10 mouse cellular contexts compared by ENCODE assay signal in the genomic region with DNA sequence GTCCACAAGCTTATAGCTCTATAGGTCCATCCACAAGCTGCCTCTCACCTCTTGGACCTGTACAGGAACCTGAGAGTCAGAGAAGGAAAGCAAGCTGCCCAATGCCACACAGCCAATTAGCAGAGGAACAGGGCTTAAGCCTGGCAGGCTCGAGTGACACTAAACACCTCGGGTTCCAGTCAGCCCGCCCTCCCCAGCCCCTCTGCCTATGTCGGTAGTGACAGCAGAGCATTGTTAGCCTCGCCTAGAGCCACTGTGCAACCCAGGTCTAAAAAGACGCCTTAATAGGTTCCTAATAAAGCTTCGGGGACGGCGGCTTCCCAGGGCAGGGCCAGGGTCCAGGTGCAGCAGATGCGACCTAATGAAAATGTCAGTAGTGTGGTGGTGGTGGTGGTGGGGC.
DNase-seq lines count a peak whose midpoint lies in the region; ATAC-seq and TF ChIP-seq lines count a peak whose summit lies in the region.
"Had no signal": no experiment of that assay in that cellular context is flagged by ENCODE, and none has a peak within 500 bp of the region (broad histone marks: within the 10 kb centered on the region; RNA-seq: fewer than 3 reads in every experiment).

No protein-coding gene starts in this region.

- no peak overlapping the region for H3K4me2 ChIP-seq in intestine, embryonic 14.5 days (ENCODE audit: low read length)
- no peak overlapping the region for H3K4me2 ChIP-seq in intestine, postnatal 0 days (replicated peaks; ENCODE audit: low read depth)
- no peak overlapping the region for H3K4me2 ChIP-seq in forebrain, embryonic 11.5 days (ENCODE audit: low read depth, low read length, severe bottlenecking)
- H3K4me2 ChIP-seq in hindbrain, postnatal 0 days (ENCODE audit: low read depth, low read length): no peak overlapping the region
- no peak overlapping the region for H3K4me2 ChIP-seq in midbrain, embryonic 16.5 days (ENCODE audit: low read length)

- H3K4me3 ChIP-seq in intestine, embryonic 14.5 days (ENCODE audit: low read depth, low read length): no peak overlapping the region
- H3K4me3 ChIP-seq in intestine, postnatal 0 days (ENCODE audit: low read depth, low read length): no peak overlapping the region
- H3K4me3 ChIP-seq in forebrain, embryonic 11.5 days (ENCODE audit: low read depth, low read length): no peak overlapping the region
- no peak overlapping the region for H3K4me3 ChIP-seq in hindbrain, postnatal 0 days (ENCODE audit: low read length)
- no peak overlapping the region for H3K4me3 ChIP-seq in midbrain, embryonic 16.5 days (ENCODE audit: low read depth, low read length)

- no peak for TF ChIP-seq CTCF in intestine, postnatal 0 days (IDR thresholded peaks at IDR 0.05; ENCODE audit: low read depth)
- no peak for TF ChIP-seq CTCF in hindbrain, postnatal 0 days (IDR thresholded peaks at IDR 0.05; ENCODE audit: low read depth)

- H3K4me1 ChIP-seq in intestine, embryonic 14.5 days (replicated peaks; ENCODE audit: control insufficient read depth, insufficient read depth, low read length): peaks cover 50% of the 10 kb centered on the region
- peaks cover 6% of the 10 kb centered on the region; the same call in 1 of the 2 replicates for H3K4me1 ChIP-seq in intestine, postnatal 0 days (replicated peaks; ENCODE audit: control insufficient read depth, insufficient read depth, low read length)
- H3K4me1 ChIP-seq in forebrain, embryonic 11.5 days (replicated peaks; ENCODE audit: control insufficient read depth, insufficient read depth, low read length): peaks cover 48% of the 10 kb centered on the region
- peaks cover 40% of the 10 kb centered on the region for H3K4me1 ChIP-seq in hindbrain, postnatal 0 days (ENCODE audit: insufficient read depth, low read length)
- H3K4me1 ChIP-seq in midbrain, embryonic 16.5 days (ENCODE audit: control insufficient read depth, insufficient read depth, low read length): peaks cover 51% of the 10 kb centered on the region

- H3K36me3 ChIP-seq in intestine, embryonic 14.5 days (ENCODE audit: control insufficient read depth, insufficient read depth, low read length): no peaks in the 10 kb centered on the region
- H3K36me3 ChIP-seq in intestine, postnatal 0 days (ENCODE audit: control insufficient read depth, insufficient read depth): no peaks in the 10 kb centered on the region
- H3K36me3 ChIP-seq in forebrain, embryonic 11.5 days (ENCODE audit: control insufficient read depth, insufficient read depth, low read length): no peaks in the 10 kb centered on the region
- no peaks in the 10 kb centered on the region for H3K36me3 ChIP-seq in hindbrain, postnatal 0 days (ENCODE audit: insufficient read depth, low read length)
- no peaks in the 10 kb centered on the region for H3K36me3 ChIP-seq in midbrain, embryonic 16.5 days (ENCODE audit: control insufficient read depth, insufficient read depth, low read length)

- WGBS in intestine, embryonic 14.5 days: 60% methylated on average over 10 of the region's 10 CpGs
- WGBS in intestine, postnatal 0 days: 66% methylated on average over 10 of the region's 10 CpGs
- 28% methylated on average over 10 of the region's 10 CpGs for WGBS in forebrain, embryonic 11.5 days
- 31% methylated on average over 10 of the region's 10 CpGs for WGBS in hindbrain, postnatal 0 days
- WGBS in midbrain, embryonic 16.5 days: 31% methylated on average over 10 of the region's 10 CpGs

- H3K9me3 ChIP-seq in intestine, embryonic 14.5 days (ENCODE audit: control insufficient read depth, low read length): no peaks in the 10 kb centered on the region
- H3K9me3 ChIP-seq in intestine, postnatal 0 days (ENCODE audit: control insufficient read depth): no peaks in the 10 kb centered on the region
- no peaks in the 10 kb centered on the region for H3K9me3 ChIP-seq in forebrain, embryonic 11.5 days (ENCODE audit: control insufficient read depth, low read length)
- no peaks in the 10 kb centered on the region for H3K9me3 ChIP-seq in hindbrain, postnatal 0 days (ENCODE audit: low read length)
- no peaks in the 10 kb centered on the region for H3K9me3 ChIP-seq in midbrain, embryonic 16.5 days (replicated peaks; ENCODE audit: control insufficient read depth, low read length, poor library complexity, severe bottlenecking)

- H3K9ac ChIP-seq in intestine, embryonic 14.5 days (ENCODE audit: low read length): no peak overlapping the region
- H3K9ac ChIP-seq in intestine, postnatal 0 days (ENCODE audit: low read depth, low read length): no peak overlapping the region
- H3K9ac ChIP-seq in forebrain, embryonic 11.5 days (ENCODE audit: low read length): peak overlapping the region; percentile 44
- H3K9ac ChIP-seq in hindbrain, postnatal 0 days (replicated peaks; ENCODE audit: low read length): no peak overlapping the region
- H3K9ac ChIP-seq in midbrain, embryonic 16.5 days (ENCODE audit: low read depth, low read length): peak overlapping the region; percentile 13; the same call in 1 of the 2 replicates

- no peaks in the 10 kb centered on the region for H3K27me3 ChIP-seq in intestine, embryonic 14.5 days (replicated peaks; ENCODE audit: control insufficient read depth, insufficient read depth, low read length)
- no peaks in the 10 kb centered on the region for H3K27me3 ChIP-seq in intestine, postnatal 0 days (replicated peaks; ENCODE audit: control insufficient read depth, insufficient read depth, low read length)
- no peaks in the 10 kb centered on the region for H3K27me3 ChIP-seq in forebrain, embryonic 11.5 days (ENCODE audit: control insufficient read depth, insufficient read depth, low read length)
- no peaks in the 10 kb centered on the region for H3K27me3 ChIP-seq in hindbrain, postnatal 0 days (ENCODE audit: insufficient read depth, low read length)
- no peaks in the 10 kb centered on the region for H3K27me3 ChIP-seq in midbrain, embryonic 16.5 days (ENCODE audit: control insufficient read depth, insufficient read depth, low read depth, low read length)
- H3K27me3 ChIP-seq: Patski had no signal

- peak overlapping the region; percentile 100 for H3K27ac ChIP-seq in intestine, embryonic 14.5 days (ENCODE audit: low read depth)
- no peak overlapping the region for H3K27ac ChIP-seq in intestine, postnatal 0 days (ENCODE audit: low read depth, low read length)
- peak overlapping the region; percentile 97 for H3K27ac ChIP-seq in forebrain, embryonic 11.5 days (ENCODE audit: low read depth, low read length)
- H3K27ac ChIP-seq in hindbrain, postnatal 0 days: peak overlapping the region; percentile 99
- H3K27ac ChIP-seq in midbrain, embryonic 16.5 days (ENCODE audit: low read length): peak overlapping the region; percentile 100
- H3K27ac ChIP-seq: macrophage had no signal

- no peak for DNase-seq in intestine, embryonic 14.5 days (ENCODE audit: low spot score)
- DNase-seq in forebrain, embryonic 11.5 days (ENCODE audit: low spot score): no peak
- no peak for DNase-seq in hindbrain, postnatal 0 days (ENCODE audit: low spot score)
- no peak for DNase-seq in layer of hippocampus, adult 18-20 months (ENCODE audit: low spot score in 2 of 2)
- no peak for DNase-seq in lung, postnatal 10 days
- no peak for DNase-seq in cerebellum, adult 9-10 months

- ATAC-seq in intestine, embryonic 14.5 days (replicated peaks; ENCODE audit: low FRiP score, low TSS enrichment, low read depth): no peak
- no peak for ATAC-seq in intestine, postnatal 0 days
- ATAC-seq in forebrain, embryonic 11.5 days (replicated peaks; ENCODE audit: low FRiP score): no peak
- ATAC-seq in hindbrain, postnatal 0 days: no peak
- no peak for ATAC-seq in midbrain, embryonic 16.5 days
- ATAC-seq: Patski had no signal

Comparison
In these comparisons a context has a peak if more than half of its experiments do, and no peak if none do; other contexts are left out.
1. H3K9ac ChIP-seq: peak in forebrain, embryonic 11.5 days (single experiment) and midbrain, embryonic 16.5 days (single experiment); none in intestine, embryonic 14.5 days (single experiment), intestine, postnatal 0 days (single experiment) and hindbrain, postnatal 0 days (single experiment).